Mouse (Mus musculus) midbrain, embryonic 15.5 days (tissue): ENCODE results near the gene C8b. TPM values are rescaled to one million over a fixed set of nuclear protein-coding genes. Genes with fewer than 3 reads are reported as not detected.

Experiments
- polyA plus RNA-seq: library from polyadenylated mRNA; unstranded; fragments of >200 nt; fragmentation: Nextera tagmentation; extraction: Ambion mirVana; gene quantifications from 2 replicates; pipeline ENCODE4 v1.2.1, GENCODE M21; 2015

C8b gene
- polyA plus RNA-seq, 1 experiment from 2014 or later, result not detected

Other genes starting within 250 kb of the C8b start
- gene Gm17662, start 91.0 kb downstream of the C8b start, polyA plus RNA-seq, result not detected in 2 replicates
- gene C8a, start 110.1 kb downstream of the C8b start, polyA plus RNA-seq, result not detected in 2 replicates
- gene Fyb2, start 147.1 kb downstream of the C8b start, polyA plus RNA-seq, result 0.20 and 0.32 TPM in 2 replicates